Mouse (Mus musculus): ENCODE measurements at regions not wholly inside any gene's neighbourhood (a gene's known extent, or its start where the extent isn't known, plus 50 kb on each side); places are given as distances from the start of the nearest gene placed in this dataset.

DNA sequence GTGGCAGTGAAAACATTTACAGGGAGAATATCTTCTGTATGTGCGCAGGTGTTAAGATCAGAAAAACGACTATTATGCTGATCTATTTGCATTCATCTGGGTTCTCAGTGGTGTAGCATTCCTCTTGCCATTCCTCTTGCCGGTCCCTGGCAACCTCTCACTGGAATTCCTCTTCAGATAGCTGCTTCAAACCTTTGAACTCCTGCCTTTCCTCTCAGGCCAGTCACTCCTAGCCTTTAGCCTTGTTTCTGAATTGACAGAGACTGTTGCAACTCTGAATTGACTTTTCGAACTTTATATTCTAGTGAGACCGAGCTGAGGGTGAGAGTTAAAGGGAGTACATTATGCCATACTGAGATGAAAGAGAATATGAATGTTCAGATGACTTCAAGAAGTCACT is 120.1 kb upstream of the Pkn2 start:
- TF ChIP-seq CTCF (IDR thresholded peaks at IDR 0.05; ENCODE audit: low read depth) (no peak), EP300 (IDR thresholded peaks at IDR 0.05; ENCODE audit: low read depth) (no peak)
